Mouse (Mus musculus) ZHBTc4 (cell line): ENCODE measurements around the gene Tymp.
A peak's percentile ranks its signal among the peaks of the same experiment; 100 is the strongest.

Source experiments
- DNase-seq: peaks from one replicate; pipeline ENCODE4 v3.0.0-alpha.2; 2011; ENCODE audit warnings: low read depth, low spot score

Tymp gene

GRCm38 (mm10) chr15:89374340-89374739 lies 2.5 kb downstream of the Tymp start:
- no peak for DNase-seq

GRCm38 (mm10) chr15:89373762-89374248 lies 3.0 kb downstream of the Tymp start, which contains the start of gene Sco2:
TSS of gene Sco2 (minus strand) at chr15:89373846.
- peak; percentile 96 for DNase-seq

- DNase-seq = peak; percentile 95
Measured at GRCm38 (mm10) chr15:89373027-89373761, 3.6 kb downstream of the Tymp start.

GRCm38 (mm10) chr15:89372536-89372935 lies 4.3 kb downstream of the Tymp start:
- DNase-seq = no peak

GRCm38 (mm10) chr15:89372068-89372467 lies 4.8 kb downstream of the Tymp start:
- DNase-seq = no peak

GRCm38 (mm10) chr15:89365141-89365551 lies 11.7 kb downstream of the Tymp start:
- DNase-seq = no peak

- no peak for DNase-seq
Measured at GRCm38 (mm10) chr15:89363051-89363450, 13.8 kb downstream of the Tymp start.

GRCm38 (mm10) chr15:89358784-89359183 lies 18.1 kb downstream of the Tymp start:
- no peak for DNase-seq

- peak; percentile 99 for DNase-seq
Measured at GRCm38 (mm10) chr15:89356372-89356771, 20.5 kb downstream of the Tymp start.

- peak; percentile 98 for DNase-seq
Measured at GRCm38 (mm10) chr15:89355241-89356187, 21.3 kb downstream of the Tymp start, which contains the start of the genes Lmf2 and Ncaph2. TSS of gene Lmf2 (minus strand) at chr15:89355659. TSS of gene Ncaph2 (plus strand) at chr15:89355719.

- DNase-seq = no peak
Measured at GRCm38 (mm10) chr15:89354455-89354854, 22.4 kb downstream of the Tymp start.

- no peak for DNase-seq
Measured at GRCm38 (mm10) chr15:89353837-89354236, 23.0 kb downstream of the Tymp start.

- no peak for DNase-seq
Measured at GRCm38 (mm10) chr15:89352795-89353194, 24.0 kb downstream of the Tymp start.

- DNase-seq = no peak
Measured at GRCm38 (mm10) chr15:89352054-89352453, 24.8 kb downstream of the Tymp start.

GRCm38 (mm10) chr15:89351302-89351701 lies 25.5 kb downstream of the Tymp start:
- DNase-seq = no peak

- no peak for DNase-seq
Measured at GRCm38 (mm10) chr15:89350447-89350846, 26.4 kb downstream of the Tymp start.

GRCm38 (mm10) chr15:89343325-89343724 lies 33.5 kb downstream of the Tymp start:
- DNase-seq = no peak

GRCm38 (mm10) chr15:89341678-89342077 lies 35.2 kb downstream of the Tymp start:
- no peak for DNase-seq

- no peak for DNase-seq
Measured at GRCm38 (mm10) chr15:89340136-89340535, 36.7 kb downstream of the Tymp start.

GRCm38 (mm10) chr15:89339696-89340095 lies 37.1 kb downstream of the Tymp start:
- DNase-seq = no peak

- peak; percentile 42 for DNase-seq
Measured at GRCm38 (mm10) chr15:89336422-89336821, 40.4 kb downstream of the Tymp start.
